Mouse (Mus musculus): Measurements from ENCODE around the gene Paip2b. TPM values are rescaled to one million over a fixed set of nuclear protein-coding genes. Genes with fewer than 3 reads are reported as not detected.
"Not testable (repeated sequence)": the region's sequence is repeated elsewhere in the genome, so short reads cannot be mapped to it uniquely, and the experiment has no call there.

Paip2b gene
- polyA plus RNA-seq, 1 experiment, result not detected

DNA sequence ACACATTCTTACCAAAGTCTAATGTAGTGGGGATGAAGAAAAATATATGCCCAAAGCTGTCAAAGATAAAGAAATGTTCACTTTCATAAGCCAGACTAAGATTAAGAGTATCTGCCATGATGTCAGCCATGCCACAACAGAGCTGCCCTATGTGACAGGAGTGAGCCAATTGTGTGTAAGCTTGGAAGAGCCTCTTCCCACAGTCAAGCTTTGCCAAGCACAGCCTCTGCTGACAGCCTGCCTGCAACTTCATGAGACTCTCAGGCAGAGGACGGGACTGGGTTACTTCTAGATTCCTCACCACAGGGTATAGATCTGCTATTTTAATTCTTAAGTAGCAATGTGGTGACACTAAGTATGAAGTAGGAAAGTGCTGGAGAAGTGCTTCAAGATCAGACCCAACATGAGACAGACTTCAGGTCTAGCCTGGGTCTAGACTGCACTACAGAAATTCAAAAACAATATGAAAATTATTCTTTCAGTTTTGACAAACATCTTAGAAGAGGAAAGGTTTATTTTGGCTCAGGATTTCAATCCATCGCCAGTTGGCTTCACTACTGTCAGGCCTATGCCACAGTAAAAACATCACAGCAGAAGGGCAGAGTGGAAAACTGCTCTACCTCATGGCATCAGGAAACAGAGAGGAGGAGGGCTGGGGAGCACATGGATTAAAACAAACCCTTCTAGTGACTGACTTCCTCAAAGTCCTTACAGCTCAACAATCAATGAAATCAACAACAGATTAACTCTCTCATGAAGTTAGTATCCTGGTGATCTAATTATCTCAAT is 10.6 kb downstream of the Paip2b start:
- WGBS, result 67% methylated on average over 2 of the region's 2 CpGs
- no peak overlapping the region for H3K4me3 ChIP-seq (ENCODE audit: insufficient read depth, low read depth, low read length)
- no peaks in the 10 kb centered on the region for H3K4me1 ChIP-seq (ENCODE audit: control insufficient read depth, insufficient read depth, low read length)
- no peak overlapping the region for H3K27ac ChIP-seq (ENCODE audit: insufficient read depth, low read depth, low read length)
- no peak for TF ChIP-seq POLR2A (IDR thresholded peaks at IDR 0.05; ENCODE audit: insufficient read depth, low read depth, low read length)
- TF ChIP-seq CTCF (IDR thresholded peaks at IDR 0.05; ENCODE audit: insufficient read depth, low read depth, low read length), result no peak

DNA sequence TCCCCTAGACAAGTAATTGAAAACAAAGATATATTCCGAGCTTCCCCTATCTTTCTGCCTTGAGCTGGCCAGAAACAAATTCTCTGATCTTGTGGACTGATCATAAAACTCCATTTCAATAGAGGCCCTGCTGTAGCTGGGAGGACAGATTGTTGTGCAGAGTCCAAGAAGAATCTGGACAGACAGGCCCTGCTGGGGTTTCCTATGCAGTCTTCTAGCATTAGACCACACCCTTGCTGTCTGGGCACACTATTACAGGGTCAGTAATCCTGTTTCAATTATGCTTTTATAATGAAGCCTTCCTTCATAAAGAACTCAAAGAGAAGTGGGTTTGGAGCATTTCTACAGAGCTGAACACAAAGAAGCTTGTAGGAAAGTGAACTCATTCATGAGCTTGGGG is 12.5 kb downstream of the Paip2b start:
- WGBS, result 64% methylated on average over 1 of the region's 1 CpGs
- H3K4me3 ChIP-seq (ENCODE audit: insufficient read depth, low read depth, low read length), result no peak overlapping the region
- H3K27ac ChIP-seq (ENCODE audit: insufficient read depth, low read depth, low read length), result no peak overlapping the region
- H3K4me1 ChIP-seq (ENCODE audit: control insufficient read depth, insufficient read depth, low read length), result no peaks in the 10 kb centered on the region
- no peak for TF ChIP-seq CTCF (IDR thresholded peaks at IDR 0.05; ENCODE audit: insufficient read depth, low read depth, low read length)
- TF ChIP-seq POLR2A (IDR thresholded peaks at IDR 0.05; ENCODE audit: insufficient read depth, low read depth, low read length), result no peak

DNA sequence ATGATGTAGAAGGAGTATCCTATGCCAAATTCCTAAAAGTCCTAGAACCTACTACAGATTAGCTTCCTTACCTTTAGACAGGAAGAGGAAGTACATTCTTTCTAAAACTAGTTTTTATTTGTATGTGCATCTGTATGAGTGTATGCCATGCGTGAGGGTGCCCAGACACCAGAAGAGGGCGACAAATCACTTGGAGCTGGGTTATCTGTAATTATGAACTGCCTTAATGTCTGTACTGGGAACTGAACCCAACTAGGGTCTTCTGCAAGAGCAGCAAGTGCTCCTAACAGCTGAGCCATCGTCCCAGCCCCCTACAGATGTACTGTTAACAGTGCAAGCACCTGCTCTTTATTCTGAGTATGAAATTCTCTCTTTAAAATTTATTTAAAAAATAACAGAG is 15.7 kb downstream of the Paip2b start:
- WGBS, result 98% methylated on average over 3 of the region's 3 CpGs
- Histone ChIP-seq H3K27ac (ENCODE audit: insufficient read depth, low read depth, low read length) (no peak overlapping the region), H3K4me1 (ENCODE audit: control insufficient read depth, insufficient read depth, low read length) (no peaks in the 10 kb centered on the region), H3K4me3 (ENCODE audit: insufficient read depth, low read depth, low read length) (no peak overlapping the region)
- TF ChIP-seq CTCF (IDR thresholded peaks at IDR 0.05; ENCODE audit: insufficient read depth, low read depth, low read length), result no peak
- no peak for TF ChIP-seq POLR2A (IDR thresholded peaks at IDR 0.05; ENCODE audit: insufficient read depth, low read depth, low read length)

GRCm38 (mm10) chr6:83802846-83803245 is 28.7 kb downstream of the Paip2b start:
- Histone ChIP-seq H3K4me3 (ENCODE audit: insufficient read depth, low read depth, low read length) (no peak overlapping the region), H3K4me1 (ENCODE audit: control insufficient read depth, insufficient read depth, low read length) (no peaks in the 10 kb centered on the region), H3K27ac (ENCODE audit: insufficient read depth, low read depth, low read length) (no peak overlapping the region)
- TF ChIP-seq CTCF (IDR thresholded peaks at IDR 0.05; ENCODE audit: insufficient read depth, low read depth, low read length) (no peak), POLR2A (IDR thresholded peaks at IDR 0.05; ENCODE audit: insufficient read depth, low read depth, low read length) (no peak)
- WGBS, result 75% methylated on average over 3 of the region's 3 CpGs

- Histone ChIP-seq H3K27ac (ENCODE audit: insufficient read depth, low read depth, low read length) (no peak overlapping the region), H3K4me1 (ENCODE audit: control insufficient read depth, insufficient read depth, low read length) (no peaks in the 10 kb centered on the region), H3K4me3 (ENCODE audit: insufficient read depth, low read depth, low read length) (no peak overlapping the region)
- no peak for TF ChIP-seq CTCF (IDR thresholded peaks at IDR 0.05; ENCODE audit: insufficient read depth, low read depth, low read length)
- TF ChIP-seq POLR2A (IDR thresholded peaks at IDR 0.05; ENCODE audit: insufficient read depth, low read depth, low read length), result no peak
- 94% methylated on average over 5 of the region's 5 CpGs for WGBS
These were observed 29.5 kb downstream of the Paip2b start for GRCm38 (mm10) chr6:83802033-83802432.

DNA sequence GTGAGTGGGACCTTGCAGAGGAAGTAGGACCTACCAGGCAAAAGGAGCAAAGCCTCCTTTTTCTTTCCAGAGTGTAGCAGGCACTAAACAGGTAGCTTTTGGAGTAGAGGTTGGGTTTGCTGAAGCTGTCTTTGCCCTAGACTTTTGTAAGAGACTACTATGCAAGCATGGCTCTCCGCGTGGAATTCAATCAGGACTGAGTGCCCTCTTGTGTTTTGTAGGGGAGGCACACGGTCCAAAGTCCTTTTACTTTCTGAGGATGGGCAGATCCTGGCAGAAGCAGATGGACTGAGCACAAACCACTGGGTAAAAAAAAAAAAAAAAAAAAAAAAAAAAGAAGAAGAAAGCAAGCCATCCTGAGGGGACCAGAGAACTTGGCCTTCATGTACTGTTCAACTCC is 34.9 kb downstream of the Paip2b start:
- TF ChIP-seq CTCF (IDR thresholded peaks at IDR 0.05; ENCODE audit: insufficient read depth, low read depth, low read length), result no peak
- no peak for TF ChIP-seq POLR2A (IDR thresholded peaks at IDR 0.05; ENCODE audit: insufficient read depth, low read depth, low read length)
- 53% methylated on average over 3 of the region's 3 CpGs for WGBS
- Histone ChIP-seq H3K27ac (ENCODE audit: insufficient read depth, low read depth, low read length) (no peak overlapping the region), H3K4me1 (ENCODE audit: control insufficient read depth, insufficient read depth, low read length) (0 out of 2 replicates have a peak, but pooled peaks cover 2% of the 10 kb centered on the region), H3K4me3 (ENCODE audit: insufficient read depth, low read depth, low read length) (no peak overlapping the region)

- WGBS, result 4% methylated on average over 13 of the region's 13 CpGs
- H3K27ac ChIP-seq (ENCODE audit: insufficient read depth, low read depth, low read length), result peak overlapping the region; percentile 93
- no peak for TF ChIP-seq CTCF (IDR thresholded peaks at IDR 0.05; ENCODE audit: insufficient read depth, low read depth, low read length)
- H3K4me1 ChIP-seq (ENCODE audit: control insufficient read depth, insufficient read depth, low read length), result 0 out of 2 replicates have a peak, but pooled peaks cover 2% of the 10 kb centered on the region
- peak overlapping the region; percentile 72 for H3K4me3 ChIP-seq (ENCODE audit: insufficient read depth, low read depth, low read length)
These were observed 36.0 kb downstream of the Paip2b start for GRCm38 (mm10) chr6:83795492-83795900.

GRCm38 (mm10) chr6:83794760-83795296 is 36.7 kb downstream of the Paip2b start, which contains the start of gene Nagk:
Nagk (plus strand) TSS chr6:83794982.
- Histone ChIP-seq H3K4me1 (ENCODE audit: control insufficient read depth, insufficient read depth, low read length) (0 out of 2 replicates have a peak, but pooled peaks cover 2% of the 10 kb centered on the region), H3K4me3 (ENCODE audit: insufficient read depth, low read depth, low read length) (peak within 1 kb of the TSS; percentile 72), H3K27ac (ENCODE audit: insufficient read depth, low read depth, low read length) (peak within 1 kb of the TSS; percentile 93)
- under 1% methylated on average over 43 of the region's 43 CpGs for WGBS
- peak; percentile 67 for TF ChIP-seq POLR2A (IDR thresholded peaks at IDR 0.05; ENCODE audit: insufficient read depth, low read depth, low read length)
- no peak for TF ChIP-seq CTCF (IDR thresholded peaks at IDR 0.05; ENCODE audit: insufficient read depth, low read depth, low read length)

- no peak for TF ChIP-seq POLR2A (IDR thresholded peaks at IDR 0.05; ENCODE audit: insufficient read depth, low read depth, low read length)
- no peak for TF ChIP-seq CTCF (IDR thresholded peaks at IDR 0.05; ENCODE audit: insufficient read depth, low read depth, low read length)
- WGBS, result 70% methylated on average over 4 of the region's 4 CpGs
- no peak overlapping the region for H3K27ac ChIP-seq (ENCODE audit: insufficient read depth, low read depth, low read length)
- H3K4me3 ChIP-seq (ENCODE audit: insufficient read depth, low read depth, low read length), result no peak overlapping the region
- H3K4me1 ChIP-seq (ENCODE audit: control insufficient read depth, insufficient read depth, low read length), result 0 out of 2 replicates have a peak, but pooled peaks cover 2% of the 10 kb centered on the region
These were observed 40.2 kb downstream of the Paip2b start for GRCm38 (mm10) chr6:83791251-83791890.

DNA sequence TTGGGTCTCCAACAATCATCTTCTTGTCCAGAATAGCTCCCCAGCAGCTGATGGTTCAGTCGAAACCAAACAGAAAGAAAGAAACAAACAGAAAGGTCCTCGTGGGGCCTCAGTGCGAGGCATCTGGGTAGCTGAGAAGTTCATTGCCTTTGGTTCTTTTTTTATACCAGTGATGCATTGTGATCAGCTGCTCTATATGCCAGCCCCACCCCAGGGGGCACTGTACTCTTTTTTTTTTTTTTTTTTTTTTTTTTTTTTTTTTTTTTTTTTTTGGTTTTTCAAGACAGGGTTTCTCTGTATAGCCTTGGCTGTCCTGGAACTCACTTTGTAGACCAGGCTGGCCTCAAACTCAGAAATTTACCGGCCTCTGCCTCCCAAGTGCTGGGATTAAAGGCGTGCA is 41.0 kb downstream of the Paip2b start:
- not testable (repeated sequence) for H3K4me3 ChIP-seq (ENCODE audit: insufficient read depth, low read depth, low read length); H3K4me1 ChIP-seq (ENCODE audit: control insufficient read depth, insufficient read depth, low read length); H3K27ac ChIP-seq (ENCODE audit: insufficient read depth, low read depth, low read length)
- WGBS, result 82% methylated on average over 5 of the region's 5 CpGs
